Mouse (Mus musculus) testis, adult 2 months (tissue): ENCODE results near the gene Veph1.

Experiments
- CTCF ChIP-seq: fragments of 200-500 bp; IDR thresholded peaks from 2 replicates; pipeline ENCODE4 v1.5.1; 2012; ENCODE audit warnings: low read depth, mild to moderate bottlenecking, inconsistent platforms, low read length, moderate library complexity; ENCODE audit not compliant: control insufficient read depth, insufficient read depth, insufficient replicate concordance
- POLR2A ChIP-seq: fragments of 200-500 bp; IDR thresholded peaks from 2 replicates; pipeline ENCODE4 v1.6.1; 2012; ENCODE audit warnings: low read depth, mild to moderate bottlenecking, inconsistent platforms, low read length, moderate library complexity; ENCODE audit not compliant: control insufficient read depth

- no peak for TF ChIP-seq CTCF
- TF ChIP-seq POLR2A, result no peak
Measured at GRCm38 (mm10) chr3:66004989-66005388, 291.6 kb downstream of the Veph1 start.
